Mouse (Mus musculus) CH12F3 (cell line): ENCODE results near the gene Gapvd1.
"Not testable (repeated sequence)": the region's sequence is repeated elsewhere in the genome, so short reads cannot be mapped to it uniquely, and the experiment has no call there.

Source experiments
- in situ Hi-C: fragments of 300-500 bp; cut with MboI; formaldehyde crosslinking; loops from 2 replicates; pipeline ENCODE4 v1.14.3; 2020; ENCODE audit warnings: low sequenced_read_pairs

The Gapvd1 gene

GRCm38 (mm10) chr2:34772252-34773235 is 17.5 kb upstream of the Gapvd1 start:
- in situ Hi-C loops = no loop called here

GRCm38 (mm10) chr2:34771368-34772226 is 16.6 kb upstream of the Gapvd1 start, which contains the start of gene Hspa5:
Hspa5 (plus strand) TSS chr2:34771970.
- in situ Hi-C loops = no loop called here

DNA sequence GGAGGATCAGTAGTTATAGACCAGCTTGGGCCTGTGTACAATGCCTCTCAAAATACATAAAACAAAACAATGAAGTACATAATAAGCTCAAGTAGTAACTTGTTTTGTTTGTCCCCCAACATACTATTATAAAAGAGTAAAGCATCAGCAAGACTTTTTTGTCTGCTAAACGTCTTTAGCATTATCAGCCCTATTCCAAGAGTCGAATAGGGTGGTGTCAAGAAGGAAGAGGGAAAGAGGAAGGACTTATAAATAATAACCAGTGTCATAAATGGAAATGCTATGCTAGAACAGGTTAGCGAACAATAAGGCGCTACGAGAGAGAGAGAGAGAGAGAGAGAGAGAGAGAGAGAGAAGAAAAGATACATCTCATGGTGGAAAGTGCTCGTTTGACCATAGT is 15.9 kb upstream of the Gapvd1 start:
- in situ Hi-C loops = no loop called here

DNA sequence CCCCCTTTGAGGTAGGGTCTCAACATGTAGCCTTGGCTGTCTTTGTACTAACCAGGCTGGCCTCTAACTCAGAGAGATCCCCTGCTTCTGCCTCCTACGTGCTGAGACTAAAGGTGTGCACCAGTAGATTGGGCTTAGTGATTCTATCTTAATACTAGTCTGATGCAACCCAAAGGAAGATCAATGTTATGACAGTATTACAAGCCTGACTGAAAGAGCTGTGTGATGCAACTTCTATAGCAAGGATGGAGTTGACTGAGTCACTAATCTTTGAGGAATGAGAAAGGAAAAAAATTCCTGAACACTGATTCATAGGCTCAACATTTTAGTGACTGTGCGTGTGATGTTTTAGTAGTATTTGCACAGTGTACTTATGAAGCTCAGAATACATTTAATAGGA is 15.0 kb upstream of the Gapvd1 start:
- in situ Hi-C loops = no loop called here

DNA sequence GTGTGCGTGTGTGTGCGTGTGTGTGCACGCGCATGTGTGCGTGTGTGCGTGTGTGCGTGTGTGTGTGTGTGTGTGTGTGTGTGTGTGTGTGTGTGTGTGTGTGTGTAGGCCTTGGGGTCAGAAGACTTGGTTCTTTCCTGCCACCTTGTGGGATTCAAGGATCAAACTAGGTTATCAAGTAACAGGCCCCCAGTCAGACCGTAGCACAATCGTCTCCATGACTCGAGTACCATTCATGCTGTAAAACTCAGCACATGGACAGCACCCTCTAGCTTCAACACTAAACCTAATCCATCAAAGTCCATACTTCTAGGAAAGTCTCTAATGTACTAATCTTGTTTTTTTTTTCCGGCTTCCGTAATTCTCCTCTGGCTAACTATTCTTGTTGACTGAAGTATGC is 9.8 kb upstream of the Gapvd1 start:
- in situ Hi-C loops = no loop called here

GRCm38 (mm10) chr2:34762872-34763271 is 7.8 kb upstream of the Gapvd1 start:
- in situ Hi-C loops = no loop called here

DNA sequence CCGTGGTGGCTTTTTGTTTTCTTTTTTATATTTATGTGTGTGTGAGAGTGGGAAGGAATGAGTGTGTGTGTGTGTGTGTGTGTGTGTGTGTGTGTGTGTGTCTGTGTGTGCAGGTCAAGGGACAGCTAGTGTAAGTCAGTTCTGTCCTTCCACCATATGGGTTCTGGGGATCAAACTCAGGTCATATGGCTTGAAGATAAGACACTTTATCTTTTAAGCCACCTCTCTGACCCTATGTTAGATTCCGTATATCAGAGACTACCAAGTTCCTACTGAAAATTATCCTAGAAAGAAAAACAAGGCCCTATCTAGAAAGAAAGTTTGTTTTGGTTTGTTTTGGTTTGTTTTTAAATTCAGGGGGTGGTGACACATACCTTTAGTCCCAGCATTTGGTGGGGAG is 7.1 kb upstream of the Gapvd1 start:
- in situ Hi-C loops = no loop called here

GRCm38 (mm10) chr2:34761272-34761671 is 6.2 kb upstream of the Gapvd1 start:
- in situ Hi-C loops = not testable (repeated sequence)

GRCm38 (mm10) chr2:34757341-34757740 is 2.3 kb upstream of the Gapvd1 start:
- in situ Hi-C loops = no loop called here

GRCm38 (mm10) chr2:34753811-34754550 is 1.1 kb downstream of the Gapvd1 start:
- in situ Hi-C loops = no loop called here

DNA sequence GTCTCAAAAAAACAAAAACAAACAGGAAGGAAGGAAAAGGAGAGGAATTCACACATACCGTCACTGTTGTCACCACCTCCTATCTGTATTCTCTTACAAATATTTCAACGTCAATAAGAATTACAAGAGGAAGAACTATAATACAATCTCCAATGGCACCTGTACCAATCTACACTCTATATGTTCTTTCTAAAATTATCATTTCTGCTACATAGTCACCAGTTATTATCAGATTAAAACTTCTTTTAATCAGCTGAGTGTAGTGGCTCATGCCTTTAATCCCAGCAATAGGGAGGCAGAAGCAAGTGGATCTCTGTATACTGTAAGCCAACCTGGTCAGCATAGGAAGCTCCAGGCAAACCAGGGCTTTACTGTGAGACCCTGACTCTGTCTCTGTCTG is 4.8 kb downstream of the Gapvd1 start:
- in situ Hi-C loops = no loop called here

- in situ Hi-C loops = no loop called here
These were observed 6.6 kb downstream of the Gapvd1 start for GRCm38 (mm10) chr2:34748479-34748878.

- in situ Hi-C loops = no loop called here
These were observed 9.4 kb downstream of the Gapvd1 start for GRCm38 (mm10) chr2:34745673-34746072.

DNA sequence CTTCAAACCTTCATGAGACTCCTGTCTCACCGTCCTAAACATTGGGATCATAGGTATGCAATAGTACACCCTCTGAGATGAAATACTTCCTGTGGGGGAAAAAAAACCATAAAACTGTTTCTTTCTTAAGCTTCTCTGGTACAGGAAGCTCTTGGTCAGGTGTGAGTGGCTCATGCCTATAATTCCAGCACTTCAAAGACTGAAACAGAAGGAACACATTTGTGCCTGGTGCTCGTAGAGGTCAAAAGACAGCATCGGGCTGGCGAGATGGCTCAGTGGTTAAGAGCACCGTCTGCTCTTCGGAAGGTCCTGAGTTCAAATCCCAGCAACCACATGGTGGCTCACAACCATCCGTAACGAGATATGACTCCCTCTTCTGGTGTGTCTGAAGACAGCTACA is 10.6 kb downstream of the Gapvd1 start:
- in situ Hi-C loops = no loop called here

DNA sequence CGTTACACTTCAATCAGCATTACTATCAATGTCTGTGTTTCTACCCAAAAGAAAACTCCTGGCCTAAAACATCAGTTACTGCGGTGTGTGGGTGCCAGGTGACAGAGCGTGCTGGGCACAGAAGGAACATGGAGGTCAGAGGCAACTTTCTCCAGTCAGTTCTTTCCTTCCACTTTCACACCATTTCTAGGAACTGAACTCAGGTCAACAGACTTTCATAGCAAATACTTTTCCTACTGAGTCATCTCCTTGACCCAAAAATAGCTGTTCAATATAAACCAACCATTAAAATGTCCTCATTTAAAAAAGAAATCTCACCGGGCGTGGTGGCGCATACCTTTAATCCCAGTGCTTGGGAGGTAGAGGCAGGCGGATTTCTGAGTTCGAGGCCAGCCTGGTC is 12.4 kb downstream of the Gapvd1 start:
- in situ Hi-C loops = no loop called here

DNA sequence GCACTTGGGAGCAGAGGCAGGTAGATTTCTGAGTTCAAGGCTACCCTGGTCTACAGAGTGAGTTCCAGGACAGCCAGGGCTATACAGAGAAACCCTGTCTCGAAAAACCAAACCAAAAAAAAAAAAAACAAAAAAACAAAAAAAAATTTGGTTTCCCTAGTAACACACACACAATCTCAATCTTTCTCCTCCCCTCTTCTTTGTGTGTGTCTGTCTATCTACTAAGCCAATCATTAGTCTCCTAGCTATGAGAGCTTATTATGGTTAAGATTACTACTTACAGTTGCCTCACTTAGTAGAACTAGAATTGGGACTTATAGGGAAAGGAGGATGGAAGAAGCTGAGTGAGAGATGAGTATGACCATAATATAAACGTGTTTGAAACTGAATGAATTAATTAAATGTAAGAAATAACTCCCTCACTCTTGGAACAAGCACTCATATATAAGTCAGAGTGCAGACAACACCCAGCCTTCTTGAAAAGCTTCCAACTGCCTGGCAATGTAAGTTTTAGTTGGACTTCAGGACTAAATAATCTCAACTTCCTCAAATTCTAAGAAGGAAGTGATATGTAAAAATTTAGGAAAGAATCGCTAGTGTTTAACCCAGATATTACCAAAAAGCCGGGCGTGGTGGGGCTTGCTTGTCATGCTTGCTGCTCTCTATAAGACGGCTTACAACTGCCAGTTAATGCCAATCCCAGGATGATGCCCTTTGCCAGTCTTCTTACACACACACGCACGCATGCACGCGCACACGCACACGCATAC is 13.5 kb downstream of the Gapvd1 start:
- in situ Hi-C loops = no loop called here

- in situ Hi-C loops = no loop called here
These were observed 15.2 kb downstream of the Gapvd1 start for GRCm38 (mm10) chr2:34739684-34740391.

DNA sequence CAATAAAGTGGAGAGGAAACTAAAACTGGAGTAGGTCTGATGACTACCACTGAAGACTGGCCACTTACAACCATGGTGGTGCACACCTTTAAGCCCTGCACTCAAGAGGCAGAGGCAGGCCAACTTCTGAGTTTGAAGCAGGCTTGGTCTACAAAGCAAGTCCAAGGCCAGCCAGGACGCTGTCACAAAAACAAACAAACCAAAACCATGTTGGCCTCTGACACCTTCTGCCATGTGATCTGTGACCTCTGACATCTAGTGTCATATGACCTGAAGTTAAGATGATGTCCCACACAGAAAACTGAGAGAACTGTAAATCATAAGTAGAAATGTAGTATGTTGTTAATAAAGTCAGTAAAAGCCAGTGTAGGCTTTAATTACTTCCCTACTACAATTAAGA is 17.1 kb downstream of the Gapvd1 start:
- in situ Hi-C loops = no loop called here

DNA sequence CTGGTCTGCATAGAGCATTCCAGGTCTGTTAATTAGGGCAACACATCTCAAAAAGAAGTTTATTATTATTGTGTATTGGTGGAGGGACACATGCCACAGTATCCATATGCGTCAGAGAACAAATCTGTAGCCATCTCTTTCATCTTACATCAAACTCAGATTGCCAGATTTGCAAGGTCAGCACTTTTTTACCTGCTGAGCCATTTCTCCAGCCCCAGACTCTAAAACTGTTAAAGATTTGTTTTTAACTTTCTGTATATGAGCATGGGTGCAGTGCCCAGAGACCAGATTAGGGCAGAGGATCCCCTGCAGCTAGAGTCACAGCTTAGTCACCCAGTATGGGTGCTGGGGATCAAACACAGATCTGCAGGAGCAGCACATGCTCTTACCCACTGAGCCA is 18.4 kb downstream of the Gapvd1 start:
- in situ Hi-C loops = no loop called here
